Mouse (Mus musculus) small intestine, adult 2 months (tissue): ENCODE measurements at regions not wholly inside any gene's neighbourhood (a gene's known extent, or its start where the extent isn't known, plus 50 kb on each side); places are given as distances from the start of the nearest gene placed in this dataset.

Source experiments
- CTCF ChIP-seq: fragments of 200-500 bp; IDR thresholded peaks from 2 replicates; pipeline ENCODE4 v1.5.1; 2012; ENCODE audit warnings: low read depth, mild to moderate bottlenecking, control low read depth, inconsistent platforms, low read length, moderate library complexity, mixed read lengths; ENCODE audit not compliant: insufficient replicate concordance, insufficient read length; ENCODE audit errors: extremely low read depth
- POLR2A ChIP-seq: fragments of 200-500 bp; IDR thresholded peaks from 2 replicates; pipeline ENCODE4 v1.6.1; 2012; ENCODE audit warnings: low read depth, mild to moderate bottlenecking, control low read depth, inconsistent platforms, low read length, moderate library complexity

DNA sequence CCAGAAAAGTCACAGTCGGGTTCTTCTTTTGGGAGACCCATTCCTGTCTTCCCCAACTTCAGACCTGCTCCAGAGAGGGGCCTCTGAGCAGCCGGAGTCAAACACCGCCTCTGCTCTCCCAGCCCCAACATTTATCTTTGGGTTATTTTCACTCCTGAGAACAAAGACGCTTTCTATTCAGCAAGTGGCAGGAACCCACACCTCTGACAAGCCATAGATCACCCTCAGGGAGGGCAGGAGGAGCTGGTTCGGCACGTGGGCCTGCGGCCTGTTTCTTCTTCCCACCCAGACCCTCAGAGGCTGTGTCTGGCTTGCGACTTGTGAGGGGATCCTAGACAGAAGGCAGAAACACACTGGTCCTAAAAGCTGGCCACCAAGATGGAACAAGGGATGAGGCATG, 58.4 kb upstream of the Pkdcc start:
- TF ChIP-seq CTCF = no peak
- no peak for TF ChIP-seq POLR2A
